Mouse (Mus musculus): Measurements from ENCODE around the gene Il17rc. TPM values are rescaled to one million over a fixed set of nuclear protein-coding genes. Genes with fewer than 3 reads are reported as not detected.

The Il17rc gene
- polyA plus RNA-seq, 1 experiment from 2014 or later, result 10.6 TPM

DNA sequence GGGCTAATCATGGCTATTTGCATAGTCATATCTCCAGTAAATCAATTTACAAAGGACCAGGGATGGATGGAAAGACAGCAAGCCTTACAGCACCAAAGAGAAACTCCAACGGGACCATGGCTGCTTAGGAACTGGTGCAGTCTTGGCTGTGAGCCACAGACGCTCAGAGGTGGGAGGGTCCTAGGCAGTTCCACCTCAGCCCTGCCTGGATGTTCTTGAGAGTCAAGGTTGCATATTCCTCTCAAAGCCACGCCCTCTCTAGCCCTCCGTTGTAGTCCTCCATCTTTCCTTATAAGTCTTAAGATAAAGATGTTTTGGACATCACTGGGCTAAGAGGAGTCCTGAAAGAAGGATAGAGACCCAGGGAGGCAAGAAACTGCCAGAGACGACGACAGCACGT is 7.2 kb upstream of the Il17rc start:
- no peaks in the 10 kb centered on the region for H3K36me3 ChIP-seq (ENCODE audit: control insufficient read depth, insufficient read depth, low read length)
- H3K4me3 ChIP-seq (ENCODE audit: low read depth, low read length), result no peak overlapping the region
- H3K4me1 ChIP-seq (ENCODE audit: control insufficient read depth, insufficient read depth, low read length), result no peaks in the 10 kb centered on the region
- no peak overlapping the region for H3K27ac ChIP-seq (ENCODE audit: low read length)
- H3K9ac ChIP-seq (replicated peaks; ENCODE audit: low read depth, low read length), result no peak overlapping the region
- ATAC-seq (ENCODE audit: insufficient number of reproducible peaks, insufficient read depth, low FRiP score, low read depth), result no peak
- H3K27me3 ChIP-seq (ENCODE audit: control insufficient read depth, insufficient read depth, low read length), result no peaks in the 10 kb centered on the region
- no peaks in the 10 kb centered on the region for H3K9me3 ChIP-seq (ENCODE audit: control insufficient read depth, low read depth, low read length)
- WGBS, result 66% methylated on average over 7 of the region's 7 CpGs
- H3K4me2 ChIP-seq (replicated peaks; ENCODE audit: low read depth, low read length), result no peak overlapping the region

DNA sequence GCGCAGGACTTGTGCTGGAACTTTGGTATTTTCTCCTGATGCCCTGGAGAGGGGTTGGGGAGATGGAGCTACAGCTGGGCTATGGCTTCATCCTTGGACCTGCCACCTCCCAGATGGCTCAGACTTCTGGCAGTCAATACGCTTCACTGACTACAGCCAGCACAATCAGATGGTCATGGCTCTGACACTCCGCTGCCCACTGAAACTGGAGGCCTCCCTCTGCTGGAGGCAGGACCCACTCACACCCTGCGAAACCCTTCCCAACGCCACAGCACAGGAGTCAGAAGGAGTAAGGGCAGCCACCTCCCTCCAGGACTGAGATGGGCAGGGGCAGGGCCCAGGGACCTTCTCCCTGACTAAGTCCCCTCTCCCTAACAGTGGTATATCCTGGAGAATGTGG is 5.6 kb upstream of the Il17rc start:
- 54% methylated on average over 5 of the region's 5 CpGs for WGBS
- no peak overlapping the region for H3K4me3 ChIP-seq (ENCODE audit: low read depth, low read length)
- no peaks in the 10 kb centered on the region for H3K9me3 ChIP-seq (ENCODE audit: control insufficient read depth, low read depth, low read length)
- no peak for ATAC-seq (ENCODE audit: insufficient number of reproducible peaks, insufficient read depth, low FRiP score, low read depth)
- H3K27ac ChIP-seq (ENCODE audit: low read length), result no peak overlapping the region
- H3K4me2 ChIP-seq (replicated peaks; ENCODE audit: low read depth, low read length), result no peak overlapping the region
- H3K9ac ChIP-seq (replicated peaks; ENCODE audit: low read depth, low read length), result no peak overlapping the region
- 0 out of 2 replicates have a peak, but pooled peaks cover 3% of the 10 kb centered on the region for H3K27me3 ChIP-seq (ENCODE audit: control insufficient read depth, insufficient read depth, low read length)
- H3K36me3 ChIP-seq (ENCODE audit: control insufficient read depth, insufficient read depth, low read length), result no peaks in the 10 kb centered on the region
- peaks cover 7% of the 10 kb centered on the region; the same call in 1 of the 2 replicates for H3K4me1 ChIP-seq (ENCODE audit: control insufficient read depth, insufficient read depth, low read length)

DNA sequence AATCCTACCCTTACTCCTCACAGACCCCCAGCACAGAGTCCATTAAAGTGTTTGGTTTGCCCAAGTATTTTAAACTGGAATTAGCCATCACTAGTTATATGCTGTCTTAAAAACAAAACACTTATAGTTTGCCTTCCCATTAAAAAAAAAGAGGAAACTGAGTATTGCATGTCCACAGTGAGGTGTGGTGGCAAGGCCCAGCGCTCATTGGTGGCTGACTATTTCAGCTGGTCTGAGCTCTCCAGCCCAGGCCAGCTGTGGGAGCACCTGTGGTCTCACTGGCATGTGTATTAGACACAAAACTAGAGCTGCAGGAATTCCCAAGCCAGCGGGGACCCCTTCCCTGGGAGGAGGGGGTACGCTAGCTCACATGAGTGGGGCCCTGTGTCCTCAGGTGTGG is 2.7 kb upstream of the Il17rc start:
- Histone ChIP-seq H3K9me3 (ENCODE audit: control insufficient read depth, low read depth, low read length) (no peaks in the 10 kb centered on the region), H3K4me2 (replicated peaks; ENCODE audit: low read depth, low read length) (no peak overlapping the region), H3K9ac (replicated peaks; ENCODE audit: low read depth, low read length) (no peak overlapping the region), H3K27me3 (ENCODE audit: control insufficient read depth, insufficient read depth, low read length) (0 out of 2 replicates have a peak, but pooled peaks cover 3% of the 10 kb centered on the region), H3K4me3 (ENCODE audit: low read depth, low read length) (no peak overlapping the region), H3K4me1 (ENCODE audit: control insufficient read depth, insufficient read depth, low read length) (peaks cover 17% of the 10 kb centered on the region; the same call in 1 of the 2 replicates), H3K27ac (ENCODE audit: low read length) (no peak overlapping the region), H3K36me3 (ENCODE audit: control insufficient read depth, insufficient read depth, low read length) (no peaks in the 10 kb centered on the region)
- no peak for ATAC-seq (ENCODE audit: insufficient number of reproducible peaks, insufficient read depth, low FRiP score, low read depth)
- 76% methylated on average over 3 of the region's 3 CpGs for WGBS

DNA sequence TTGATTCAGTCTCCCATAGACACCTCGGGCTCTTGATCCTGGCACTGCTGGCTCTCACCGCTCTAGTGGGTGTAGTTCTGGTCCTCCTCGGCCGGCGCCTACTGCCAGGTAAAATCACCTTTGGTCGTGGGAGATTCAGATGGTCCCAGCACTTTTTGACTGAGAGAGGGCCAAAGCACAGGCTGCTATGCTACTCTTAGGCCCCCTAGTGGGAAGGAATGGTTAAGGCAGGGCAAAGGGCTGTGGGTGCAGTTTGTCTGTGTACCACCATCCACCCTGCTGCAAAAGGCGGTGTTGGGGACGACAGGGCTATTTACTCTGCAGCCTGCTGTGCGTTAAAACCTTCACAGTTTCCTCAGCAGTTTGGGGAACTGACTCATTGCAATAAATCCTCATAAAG is 2.2 kb upstream of the Il17rc start:
- Histone ChIP-seq H3K27me3 (ENCODE audit: control insufficient read depth, insufficient read depth, low read length) (0 out of 2 replicates have a peak, but pooled peaks cover 3% of the 10 kb centered on the region), H3K9me3 (ENCODE audit: control insufficient read depth, low read depth, low read length) (no peaks in the 10 kb centered on the region)

DNA sequence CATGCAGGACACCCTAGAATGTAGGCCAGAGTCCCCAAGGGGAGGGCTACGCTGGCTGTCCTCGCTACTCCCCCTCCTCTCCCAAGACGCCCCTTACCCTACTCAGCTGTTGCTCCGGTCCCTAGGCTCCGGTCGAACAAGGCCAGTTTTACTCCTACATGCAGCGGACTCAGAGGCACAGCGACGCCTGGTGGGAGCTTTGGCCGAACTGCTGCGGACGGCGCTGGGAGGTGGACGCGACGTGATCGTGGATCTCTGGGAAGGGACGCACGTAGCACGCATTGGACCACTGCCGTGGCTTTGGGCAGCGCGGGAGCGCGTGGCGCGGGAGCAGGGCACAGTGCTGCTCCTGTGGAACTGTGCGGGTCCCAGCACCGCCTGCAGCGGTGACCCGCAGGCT is 1.8 kb upstream of the Il17rc start:
- peaks cover 17% of the 10 kb centered on the region; the same call in 1 of the 2 replicates for H3K4me1 ChIP-seq (ENCODE audit: control insufficient read depth, insufficient read depth, low read length)
- peak; percentile 51; the same call in 1 of the 2 replicates for ATAC-seq (ENCODE audit: insufficient number of reproducible peaks, insufficient read depth, low FRiP score, low read depth)
- H3K27ac ChIP-seq (ENCODE audit: low read length), result no peak overlapping the region
- no peaks in the 10 kb centered on the region for H3K36me3 ChIP-seq (ENCODE audit: control insufficient read depth, insufficient read depth, low read length)
- 0 out of 2 replicates have a peak, but pooled peaks cover 3% of the 10 kb centered on the region for H3K27me3 ChIP-seq (ENCODE audit: control insufficient read depth, insufficient read depth, low read length)
- peak overlapping the region; percentile 14; the same call in 1 of the 2 replicates for H3K9ac ChIP-seq (replicated peaks; ENCODE audit: low read depth, low read length)
- peak overlapping the region; percentile 29 for H3K4me3 ChIP-seq (ENCODE audit: low read depth, low read length)
- no peaks in the 10 kb centered on the region for H3K9me3 ChIP-seq (ENCODE audit: control insufficient read depth, low read depth, low read length)
- 2% methylated on average over 31 of the region's 31 CpGs for WGBS
- peak overlapping the region; percentile 69 for H3K4me2 ChIP-seq (replicated peaks; ENCODE audit: low read depth, low read length)

More for the DNA sequence above, 2.2 kb upstream of the Il17rc start:
- ATAC-seq (ENCODE audit: insufficient number of reproducible peaks, insufficient read depth, low FRiP score, low read depth), result peak; percentile 67; the same call in 1 of the 2 replicates
- H3K36me3 ChIP-seq (ENCODE audit: control insufficient read depth, insufficient read depth, low read length), result no peaks in the 10 kb centered on the region
- peaks cover 17% of the 10 kb centered on the region; the same call in 1 of the 2 replicates for H3K4me1 ChIP-seq (ENCODE audit: control insufficient read depth, insufficient read depth, low read length)
- peak overlapping the region; percentile 69 for H3K4me2 ChIP-seq (replicated peaks; ENCODE audit: low read depth, low read length)
- H3K9ac ChIP-seq (replicated peaks; ENCODE audit: low read depth, low read length), result 0 out of 2 replicates have a peak overlapping the region, but pooled peaks have one; percentile 14
- H3K4me3 ChIP-seq (ENCODE audit: low read depth, low read length), result peak overlapping the region; percentile 29
- 13% methylated on average over 9 of the region's 9 CpGs for WGBS
- no peak overlapping the region for H3K27ac ChIP-seq (ENCODE audit: low read length)

DNA sequence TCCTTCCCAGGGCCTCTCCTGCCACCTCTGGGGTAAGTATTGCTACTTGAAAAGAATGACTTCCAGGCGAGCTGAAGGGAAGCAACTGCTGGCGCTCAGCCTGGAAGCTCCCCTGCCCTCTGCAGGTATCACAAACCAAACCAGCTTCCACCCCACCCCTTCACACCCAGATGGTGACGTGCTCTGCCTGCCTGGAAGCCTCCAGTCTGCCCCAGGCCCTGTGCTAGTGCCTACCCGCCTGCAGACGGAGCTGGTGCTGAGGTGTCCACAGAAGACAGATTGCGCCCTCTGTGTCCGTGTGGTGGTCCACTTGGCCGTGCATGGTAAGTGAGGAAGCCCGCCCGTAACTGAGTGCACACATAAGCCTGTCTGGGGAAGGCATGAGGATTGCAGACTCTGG is 834 bp downstream of the Il17rc start:
- Histone ChIP-seq H3K4me3 (ENCODE audit: low read depth, low read length) (no peak overlapping the region; the same call in 1 of the 2 replicates), H3K36me3 (ENCODE audit: control insufficient read depth, insufficient read depth, low read length) (no peaks in the 10 kb centered on the region), H3K4me1 (ENCODE audit: control insufficient read depth, insufficient read depth, low read length) (peaks cover 17% of the 10 kb centered on the region; the same call in 1 of the 2 replicates), H3K27ac (ENCODE audit: low read length) (no peak overlapping the region), H3K9me3 (ENCODE audit: control insufficient read depth, low read depth, low read length) (no peaks in the 10 kb centered on the region), H3K27me3 (ENCODE audit: control insufficient read depth, insufficient read depth, low read length) (0 out of 2 replicates have a peak, but pooled peaks cover 3% of the 10 kb centered on the region), H3K4me2 (replicated peaks; ENCODE audit: low read depth, low read length) (peak overlapping the region; percentile 57; the same call in 1 of the 2 replicates), H3K9ac (replicated peaks; ENCODE audit: low read depth, low read length) (no peak overlapping the region)
- ATAC-seq (ENCODE audit: insufficient number of reproducible peaks, insufficient read depth, low FRiP score, low read depth), result no peak
- 59% methylated on average over 10 of the region's 10 CpGs for WGBS

DNA sequence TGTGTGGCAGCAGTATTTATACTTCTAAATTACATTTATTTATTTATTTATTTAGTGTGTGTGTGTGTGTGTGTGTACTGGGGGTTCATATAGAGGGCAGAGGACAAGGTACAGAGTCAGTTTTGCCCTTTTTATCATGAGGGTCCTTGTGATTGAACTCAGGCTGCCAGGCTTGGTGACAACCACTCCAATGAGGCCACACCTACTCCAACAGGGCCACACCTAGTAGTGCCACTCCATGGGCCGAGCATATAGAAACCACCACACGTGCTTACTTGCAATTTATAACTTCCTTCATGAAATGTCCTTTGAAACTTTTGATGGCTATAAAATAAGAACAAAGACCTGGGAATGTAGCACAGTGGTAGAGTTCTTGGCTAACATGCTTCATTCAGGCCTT is 2.0 kb downstream of the Il17rc start:
- 66% methylated on average over 2 of the region's 2 CpGs for WGBS
- Histone ChIP-seq H3K27me3 (ENCODE audit: control insufficient read depth, insufficient read depth, low read length) (0 out of 2 replicates have a peak, but pooled peaks cover 3% of the 10 kb centered on the region), H3K9ac (replicated peaks; ENCODE audit: low read depth, low read length) (no peak overlapping the region), H3K27ac (ENCODE audit: low read length) (no peak overlapping the region), H3K4me1 (ENCODE audit: control insufficient read depth, insufficient read depth, low read length) (peaks cover 17% of the 10 kb centered on the region; the same call in 1 of the 2 replicates), H3K9me3 (ENCODE audit: control insufficient read depth, low read depth, low read length) (no peaks in the 10 kb centered on the region), H3K4me2 (replicated peaks; ENCODE audit: low read depth, low read length) (no peak overlapping the region), H3K4me3 (ENCODE audit: low read depth, low read length) (no peak overlapping the region), H3K36me3 (ENCODE audit: control insufficient read depth, insufficient read depth, low read length) (no peaks in the 10 kb centered on the region)
- no peak for ATAC-seq (ENCODE audit: insufficient number of reproducible peaks, insufficient read depth, low FRiP score, low read depth)

DNA sequence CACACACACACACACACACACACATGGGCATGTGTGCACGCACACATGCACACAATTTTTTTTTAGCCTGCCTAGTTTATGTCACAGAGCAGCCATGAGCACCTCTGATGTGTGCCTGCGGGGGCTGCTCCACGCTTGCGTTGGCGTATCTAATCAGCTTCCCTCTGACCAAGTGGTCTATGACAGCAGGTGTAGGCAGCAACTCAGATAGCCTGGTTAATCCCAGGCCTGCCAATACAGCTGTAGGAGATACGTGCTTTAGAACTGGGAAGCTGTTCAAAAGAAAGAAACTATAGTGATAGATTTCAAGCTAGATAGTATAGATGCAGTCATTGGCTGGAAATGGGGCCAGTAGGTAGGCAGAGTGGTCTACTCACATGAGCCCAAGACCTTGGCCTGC is 2.5 kb downstream of the Il17rc start:
- Histone ChIP-seq H3K27ac (ENCODE audit: low read length) (no peak overlapping the region), H3K9me3 (ENCODE audit: control insufficient read depth, low read depth, low read length) (no peaks in the 10 kb centered on the region), H3K4me2 (replicated peaks; ENCODE audit: low read depth, low read length) (no peak overlapping the region), H3K9ac (replicated peaks; ENCODE audit: low read depth, low read length) (no peak overlapping the region), H3K4me1 (ENCODE audit: control insufficient read depth, insufficient read depth, low read length) (peaks cover 17% of the 10 kb centered on the region; the same call in 1 of the 2 replicates), H3K4me3 (ENCODE audit: low read depth, low read length) (no peak overlapping the region), H3K36me3 (ENCODE audit: control insufficient read depth, insufficient read depth, low read length) (no peaks in the 10 kb centered on the region), H3K27me3 (ENCODE audit: control insufficient read depth, insufficient read depth, low read length) (0 out of 2 replicates have a peak, but pooled peaks cover 3% of the 10 kb centered on the region)
- ATAC-seq (ENCODE audit: insufficient number of reproducible peaks, insufficient read depth, low FRiP score, low read depth), result no peak
- 86% methylated on average over 6 of the region's 6 CpGs for WGBS

DNA sequence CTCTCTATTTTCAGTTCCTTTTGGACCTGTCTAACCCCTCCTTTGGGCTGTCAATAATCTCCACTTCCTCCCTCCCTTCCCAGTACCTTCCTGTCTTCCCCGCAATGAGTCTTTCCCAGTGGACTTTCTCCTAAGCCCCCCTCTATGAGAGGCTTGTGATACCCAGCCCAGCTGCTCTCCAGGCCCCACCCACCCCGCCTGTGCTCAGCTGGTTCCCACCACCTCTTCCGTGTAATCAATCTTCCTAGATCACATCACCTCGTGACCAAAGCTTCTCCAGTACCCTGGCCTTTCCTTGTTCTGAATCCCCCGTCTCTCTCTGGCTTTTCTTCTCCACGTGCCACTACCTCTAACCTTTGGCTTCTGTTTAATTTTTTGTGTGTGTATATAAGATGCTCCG is 6.1 kb downstream of the Il17rc start:
- Histone ChIP-seq H3K9ac (replicated peaks; ENCODE audit: low read depth, low read length) (no peak overlapping the region), H3K9me3 (ENCODE audit: control insufficient read depth, low read depth, low read length) (no peaks in the 10 kb centered on the region), H3K4me1 (ENCODE audit: control insufficient read depth, insufficient read depth, low read length) (no peaks in the 10 kb centered on the region), H3K27me3 (ENCODE audit: control insufficient read depth, insufficient read depth, low read length) (peaks cover 6% of the 10 kb centered on the region; the same call in 1 of the 2 replicates), H3K36me3 (ENCODE audit: control insufficient read depth, insufficient read depth, low read length) (no peaks in the 10 kb centered on the region), H3K27ac (ENCODE audit: low read length) (no peak overlapping the region), H3K4me3 (ENCODE audit: low read depth, low read length) (no peak overlapping the region), H3K4me2 (replicated peaks; ENCODE audit: low read depth, low read length) (no peak overlapping the region)
- WGBS, result 14% methylated on average over 7 of the region's 7 CpGs
- ATAC-seq (ENCODE audit: insufficient number of reproducible peaks, insufficient read depth, low FRiP score, low read depth), result no peak
